Mouse (Mus musculus) heart, embryonic 10.5 days (tissue): ENCODE measurements at regions not wholly inside any gene's neighbourhood (a gene's known extent, or its start where the extent isn't known, plus 50 kb on each side); places are given as distances from the start of the nearest gene placed in this dataset.

Experiments used
- DNase-seq: peaks from one replicate; pipeline ENCODE4 v3.0.0-alpha.2; 2017; ENCODE audit warnings: low spot score
- H3K27ac ChIP-seq: fragments of 300-500 bp; sonication (generic); 2 replicates; pipeline ENCODE4 v1.5.1; 2016; ENCODE audit warnings: mild to moderate bottlenecking
- H3K27me3 ChIP-seq: fragments of 300-500 bp; sonication (generic); 2 replicates; pipeline ENCODE4 v1.6.1; 2016; ENCODE audit warnings: mild to moderate bottlenecking; ENCODE audit not compliant: poor library complexity, insufficient read depth, severe bottlenecking
- H3K36me3 ChIP-seq: fragments of 300-500 bp; sonication (generic); 2 replicates; pipeline ENCODE4 v1.6.1; 2016; ENCODE audit warnings: mild to moderate bottlenecking, moderate library complexity
- H3K4me1 ChIP-seq: fragments of 300-500 bp; sonication (generic); 2 replicates; pipeline ENCODE4 v1.6.1; 2016; ENCODE audit warnings: mild to moderate bottlenecking
- H3K4me3 ChIP-seq: fragments of 300-500 bp; sonication (generic); 2 replicates; pipeline ENCODE4 v1.5.1; 2016; ENCODE audit warnings: mild to moderate bottlenecking, moderate library complexity
- H3K9me3 ChIP-seq: fragments of 300-500 bp; sonication (generic); 2 replicates; pipeline ENCODE4 v1.6.1; 2016; ENCODE audit warnings: mild to moderate bottlenecking, moderate library complexity
- WGBS: fragments of 180-500 bp; shearing (Covaris S2); methylation state at CpG from one replicate; pipeline ENCODE4 v1.1.7; 2016; 5-methylcytosine and 5-hydroxymethylcytosine counted together

DNA sequence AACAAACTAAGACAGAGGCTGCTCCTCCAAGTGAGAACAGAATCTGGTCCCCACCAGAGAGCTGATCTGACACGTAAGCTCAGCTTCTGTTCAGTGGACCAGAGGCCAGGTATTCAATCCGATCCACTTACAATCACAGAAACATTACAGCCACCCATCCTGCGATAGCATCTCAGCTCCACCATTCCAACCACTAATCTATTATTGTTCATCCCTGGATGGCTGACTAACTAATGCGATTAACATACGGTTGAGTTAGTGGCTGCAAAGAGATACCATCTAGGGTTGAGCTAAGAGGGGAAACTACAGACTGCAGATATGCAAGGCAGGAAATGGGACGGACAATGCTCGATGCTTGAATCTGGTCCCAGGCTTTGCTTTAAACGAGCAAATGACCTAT lies 320.5 kb upstream of the Dynlrb2 start:
- Histone ChIP-seq H3K27me3 (no peaks in the 10 kb centered on the region), H3K4me3 (no peak overlapping the region), H3K9me3 (no peaks in the 10 kb centered on the region), H3K27ac (no peak overlapping the region), H3K36me3 (no peaks in the 10 kb centered on the region), H3K4me1 (0 out of 2 replicates have a peak, but pooled peaks cover 2% of the 10 kb centered on the region)
- WGBS = 69% methylated on average over 8 of the region's 8 CpGs
- DNase-seq = no peak

DNA sequence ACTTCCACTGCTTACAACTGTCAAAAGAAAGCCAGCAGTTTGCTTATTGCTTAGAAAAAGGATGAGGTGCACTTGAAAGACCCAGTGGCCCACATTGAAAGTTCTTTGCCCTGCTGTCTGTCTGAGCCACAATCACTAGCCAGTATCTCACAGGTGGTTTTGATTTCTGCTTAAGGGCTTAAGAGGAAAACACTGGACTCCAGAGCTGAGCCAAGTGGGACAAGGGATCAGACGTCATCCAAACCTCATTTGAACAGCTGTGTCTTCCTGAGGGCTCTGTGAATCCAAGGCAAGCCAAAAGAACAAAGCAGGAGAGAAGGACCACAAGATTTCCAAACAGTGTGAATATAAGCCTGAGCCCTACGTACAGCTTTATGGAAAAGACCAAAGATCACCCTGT lies 326.8 kb upstream of the Dynlrb2 start:
- no peaks in the 10 kb centered on the region for H3K36me3 ChIP-seq
- no peaks in the 10 kb centered on the region for H3K27me3 ChIP-seq
- DNase-seq = no peak
- WGBS = 68% methylated on average over 2 of the region's 2 CpGs
- no peak overlapping the region for H3K4me3 ChIP-seq
- no peaks in the 10 kb centered on the region for H3K9me3 ChIP-seq
- H3K27ac ChIP-seq = no peak overlapping the region
- H3K4me1 ChIP-seq = no peaks in the 10 kb centered on the region

DNA sequence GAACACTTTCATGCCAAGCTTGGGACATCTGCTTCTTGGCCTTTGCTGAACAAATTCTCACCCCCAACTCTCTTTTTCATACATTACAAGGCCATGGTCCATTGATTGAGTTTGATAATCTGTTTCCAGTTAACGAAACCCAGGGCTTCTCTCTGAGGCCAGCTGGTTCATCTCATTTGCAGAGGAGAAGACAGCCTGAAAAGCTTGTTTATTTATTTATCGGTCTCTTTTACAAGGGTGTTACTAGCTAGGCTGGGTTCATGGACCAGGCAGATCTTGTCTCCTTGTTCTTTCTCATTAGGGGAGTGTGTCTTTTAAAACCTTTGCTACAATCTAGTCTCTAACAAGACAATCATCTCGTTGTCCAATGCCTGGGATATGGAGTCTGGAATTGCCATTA lies 329.9 kb upstream of the Dynlrb2 start:
- Histone ChIP-seq H3K9me3 (no peaks in the 10 kb centered on the region), H3K36me3 (no peaks in the 10 kb centered on the region), H3K27me3 (no peaks in the 10 kb centered on the region), H3K4me1 (no peaks in the 10 kb centered on the region), H3K4me3 (no peak overlapping the region), H3K27ac (no peak overlapping the region)
- 32% methylated on average over 3 of the region's 3 CpGs for WGBS
- no peak for DNase-seq

DNA sequence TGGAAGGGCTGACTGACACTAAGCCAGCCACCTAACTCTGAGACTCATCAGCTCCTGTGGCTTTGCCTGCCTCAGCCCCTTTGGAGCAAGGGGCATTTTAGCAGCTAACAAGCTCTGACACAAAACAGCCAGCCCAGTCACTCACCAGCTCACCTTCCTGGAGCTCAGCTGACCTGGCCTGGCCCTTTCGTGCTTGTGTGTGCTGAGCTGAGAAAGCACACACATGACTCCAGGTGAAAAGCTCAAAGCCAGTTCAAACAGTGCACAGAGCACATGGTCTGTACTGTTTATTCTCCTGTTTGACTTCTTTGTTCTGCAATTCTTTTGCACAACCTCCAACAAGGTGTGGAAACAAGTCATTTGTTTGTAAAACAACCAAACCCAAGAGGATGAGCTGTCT lies 330.8 kb upstream of the Dynlrb2 start:
- Histone ChIP-seq H3K4me1 (no peaks in the 10 kb centered on the region), H3K4me3 (no peak overlapping the region), H3K27ac (no peak overlapping the region), H3K36me3 (no peaks in the 10 kb centered on the region), H3K9me3 (no peaks in the 10 kb centered on the region), H3K27me3 (no peaks in the 10 kb centered on the region)
- WGBS = 29% methylated on average over 1 of the region's 1 CpGs
- DNase-seq = no peak

DNA sequence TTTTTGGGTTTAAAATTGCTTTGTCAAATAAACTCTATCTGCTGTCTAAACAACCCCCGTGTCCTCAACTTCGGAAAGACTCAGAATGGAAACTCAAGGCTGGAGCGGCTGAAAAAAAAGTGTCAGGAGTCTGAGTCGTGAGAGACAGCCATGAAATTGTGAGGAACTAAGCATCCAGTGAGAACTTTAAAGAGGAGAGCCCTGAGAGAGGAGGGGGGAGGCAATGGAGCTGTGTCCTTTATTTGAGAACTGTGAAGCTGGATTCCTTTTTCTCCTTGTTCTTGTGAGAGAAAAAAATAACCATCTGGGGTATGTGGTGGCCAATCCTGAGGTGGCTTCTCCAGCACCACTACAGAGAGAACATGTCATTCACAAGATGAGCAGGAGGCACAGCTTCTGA lies 336.9 kb upstream of the Dynlrb2 start:
- 26% methylated on average over 4 of the region's 4 CpGs for WGBS
- Histone ChIP-seq H3K36me3 (no peaks in the 10 kb centered on the region), H3K4me1 (no peaks in the 10 kb centered on the region), H3K9me3 (no peaks in the 10 kb centered on the region), H3K27me3 (peaks cover 9% of the 10 kb centered on the region), H3K27ac (no peak overlapping the region), H3K4me3 (no peak overlapping the region)
- DNase-seq = no peak

DNA sequence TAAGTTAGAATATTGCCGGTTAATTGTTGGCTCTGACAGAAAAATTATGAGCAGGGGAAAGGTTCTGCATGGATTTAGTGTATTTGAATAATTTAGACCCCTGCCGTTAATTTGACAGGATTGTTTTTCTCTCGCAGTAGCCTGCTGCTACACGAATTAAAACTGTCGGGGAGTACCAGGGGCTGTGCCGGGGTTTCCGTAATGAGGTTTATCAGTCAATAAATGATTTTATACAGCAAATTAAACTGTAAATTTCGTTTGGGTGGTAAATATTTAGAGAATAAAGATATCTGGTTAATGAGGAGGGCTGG lies 339.8 kb upstream of the Dynlrb2 start:
- Histone ChIP-seq H3K4me1 (no peaks in the 10 kb centered on the region), H3K27me3 (peaks cover 9% of the 10 kb centered on the region), H3K4me3 (no peak overlapping the region), H3K36me3 (no peaks in the 10 kb centered on the region), H3K27ac (no peak overlapping the region), H3K9me3 (no peaks in the 10 kb centered on the region)
- WGBS = 33% methylated on average over 8 of the region's 8 CpGs
- no peak for DNase-seq

DNA sequence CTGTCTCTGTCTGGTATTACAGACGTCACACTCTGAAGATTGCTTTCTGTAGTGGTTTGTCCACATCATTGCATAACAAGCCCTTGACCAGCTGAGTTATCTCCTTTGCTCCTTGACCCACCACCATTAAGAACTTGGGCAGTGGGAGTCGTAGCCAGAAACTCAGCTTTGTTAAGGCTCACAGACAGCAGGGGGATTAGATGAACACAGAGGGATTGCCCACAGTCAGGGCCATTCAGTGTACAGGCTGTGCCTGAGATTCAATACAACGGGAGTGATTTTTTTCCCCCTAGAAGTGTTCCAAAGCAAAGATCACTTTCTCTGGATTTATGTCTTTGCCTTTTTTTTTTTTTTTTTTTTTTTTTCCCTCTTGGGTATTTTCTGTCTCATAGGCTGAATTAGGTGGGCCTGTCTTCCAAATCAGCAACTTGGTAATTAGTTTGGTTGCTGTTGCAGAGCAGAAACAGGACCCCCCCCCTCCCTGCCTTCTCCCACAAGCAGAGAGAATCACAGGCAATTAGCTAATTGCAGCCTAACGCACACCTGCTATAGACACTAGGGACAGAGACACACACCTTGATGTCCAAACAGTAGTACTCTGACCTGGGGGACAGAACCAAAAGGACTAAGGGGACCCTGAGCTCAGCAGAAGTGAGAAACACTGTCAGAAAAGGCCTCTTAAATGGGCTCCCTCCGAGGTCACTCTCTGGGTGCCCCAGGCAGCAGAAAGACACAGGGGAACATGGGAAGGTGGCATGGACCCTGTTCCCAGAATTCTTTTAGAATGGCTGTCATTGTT lies 340.4 kb upstream of the Dynlrb2 start:
- H3K27ac ChIP-seq = no peak overlapping the region
- no peaks in the 10 kb centered on the region for H3K4me1 ChIP-seq
- no peak overlapping the region for H3K4me3 ChIP-seq
- no peaks in the 10 kb centered on the region for H3K9me3 ChIP-seq
- DNase-seq = no peak
- 55% methylated on average over 5 of the region's 5 CpGs for WGBS
- H3K27me3 ChIP-seq = peaks cover 9% of the 10 kb centered on the region
- no peaks in the 10 kb centered on the region for H3K36me3 ChIP-seq

DNA sequence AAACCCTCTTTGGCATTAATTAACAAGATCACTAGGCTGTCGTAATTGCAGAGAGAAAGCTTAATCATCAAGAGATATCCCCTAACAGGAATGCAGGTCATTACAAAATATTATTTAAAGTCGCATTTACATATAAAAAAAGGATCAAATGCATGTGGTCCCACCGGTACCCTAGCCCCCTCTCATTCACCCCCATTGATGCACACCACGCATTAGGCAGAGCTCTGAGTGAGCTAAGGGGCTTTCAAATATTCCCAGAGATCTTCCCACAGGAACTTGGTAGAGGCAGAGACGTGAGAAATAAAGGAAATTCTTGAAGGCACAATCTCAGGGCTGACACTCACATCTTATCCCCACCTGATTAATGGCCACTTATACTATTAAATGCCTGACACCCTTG lies 343.8 kb upstream of the Dynlrb2 start:
- H3K4me3 ChIP-seq = no peak overlapping the region
- H3K27me3 ChIP-seq = peaks cover 9% of the 10 kb centered on the region
- no peak overlapping the region for H3K27ac ChIP-seq
- no peaks in the 10 kb centered on the region for H3K9me3 ChIP-seq
- no peak for DNase-seq
- H3K4me1 ChIP-seq = no peaks in the 10 kb centered on the region
- no peaks in the 10 kb centered on the region for H3K36me3 ChIP-seq
- 64% methylated on average over 5 of the region's 5 CpGs for WGBS

DNA sequence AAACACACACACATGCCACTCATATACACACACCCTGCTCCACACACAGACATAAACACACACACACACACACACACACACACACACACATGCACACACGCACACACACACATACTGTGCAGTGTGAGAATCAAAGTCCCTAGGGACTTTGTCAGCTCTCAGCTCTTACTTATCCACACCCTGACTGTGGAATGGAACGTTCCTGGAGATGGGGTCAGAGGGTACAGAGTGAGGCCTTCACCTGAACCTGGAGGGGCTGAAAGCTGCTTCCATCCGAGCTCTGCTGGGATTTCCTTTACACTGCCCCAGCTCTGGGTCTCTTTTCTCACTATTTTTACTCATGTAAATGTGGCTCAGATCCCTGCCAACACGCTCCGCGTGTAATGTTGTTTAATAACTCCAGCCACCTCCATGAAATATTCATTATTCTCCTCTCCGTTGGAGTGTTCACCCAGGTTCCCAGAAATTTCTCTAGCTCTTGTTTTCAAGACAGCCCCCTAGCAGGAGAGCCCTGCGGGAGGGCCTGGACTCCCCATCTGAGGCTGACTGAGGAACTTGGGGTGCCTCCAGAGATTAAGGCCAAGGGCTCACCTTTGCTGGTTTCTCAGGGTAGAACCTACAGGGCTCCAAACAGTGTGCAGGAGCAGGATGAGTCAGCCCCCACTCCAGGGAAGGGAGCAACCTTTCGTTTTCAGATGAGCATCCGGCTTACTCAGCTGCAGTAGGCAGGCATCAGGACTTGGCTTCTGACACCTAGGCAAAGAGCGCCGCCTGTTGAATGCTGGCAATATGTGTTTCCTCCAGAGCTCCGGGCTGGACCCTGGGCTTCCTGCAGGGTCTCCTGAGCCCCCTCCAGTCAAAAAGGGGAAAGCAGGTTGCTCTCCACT lies 360.8 kb upstream of the Dynlrb2 start:
- H3K36me3 ChIP-seq = no peaks in the 10 kb centered on the region
- peak; percentile 80 for DNase-seq
- no peak overlapping the region for H3K27ac ChIP-seq
- WGBS = 55% methylated on average over 13 of the region's 13 CpGs
- H3K27me3 ChIP-seq = no peaks in the 10 kb centered on the region; the same call in 1 of the 2 replicates
- no peak overlapping the region for H3K4me3 ChIP-seq
- H3K9me3 ChIP-seq = no peaks in the 10 kb centered on the region
- H3K4me1 ChIP-seq = no peaks in the 10 kb centered on the region

DNA sequence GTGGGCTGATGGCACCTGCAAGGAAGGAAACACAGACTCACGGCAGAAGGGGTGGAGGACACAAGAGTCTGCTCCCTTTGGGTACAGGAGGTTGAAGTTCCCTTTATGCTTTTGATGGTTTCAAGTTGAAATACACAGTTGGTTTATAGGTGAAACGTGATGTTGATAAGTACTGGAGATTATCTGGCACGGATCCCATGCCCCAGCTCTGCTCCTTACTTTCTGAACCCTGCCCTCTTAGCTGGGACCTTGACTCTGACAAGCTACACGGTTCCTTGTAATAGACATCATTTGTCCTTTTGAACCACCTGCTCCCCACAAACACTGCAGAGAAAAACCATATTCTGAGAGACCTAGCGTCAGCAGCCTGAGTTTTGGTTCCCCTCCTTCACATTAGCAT lies 363.4 kb upstream of the Dynlrb2 start:
- no peak overlapping the region for H3K4me3 ChIP-seq
- H3K27me3 ChIP-seq = no peaks in the 10 kb centered on the region; the same call in 1 of the 2 replicates
- H3K36me3 ChIP-seq = no peaks in the 10 kb centered on the region
- no peaks in the 10 kb centered on the region for H3K9me3 ChIP-seq
- WGBS = 79% methylated on average over 5 of the region's 5 CpGs
- no peaks in the 10 kb centered on the region for H3K4me1 ChIP-seq
- DNase-seq = no peak
- H3K27ac ChIP-seq = no peak overlapping the region

DNA sequence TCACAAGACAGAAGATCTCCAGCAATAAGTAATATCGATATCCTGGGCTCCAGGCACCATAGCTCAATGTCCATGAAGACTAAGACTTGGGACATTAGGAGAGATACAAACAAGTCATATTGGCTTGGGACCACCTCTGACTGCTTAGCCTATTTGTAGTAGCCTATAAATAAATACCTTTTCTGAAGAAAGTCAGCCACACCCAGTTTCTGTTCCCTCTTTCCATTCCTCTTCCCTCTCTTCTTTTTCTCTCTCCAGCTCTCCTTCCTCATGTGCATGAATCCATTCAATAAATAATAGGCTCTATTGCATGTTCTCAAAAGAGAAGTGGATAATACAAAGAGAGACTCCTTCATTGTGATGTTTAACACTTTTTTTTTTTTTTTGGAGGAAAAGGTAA lies 364.8 kb upstream of the Dynlrb2 start:
- no peak overlapping the region for H3K4me3 ChIP-seq
- no peak for DNase-seq
- no peaks in the 10 kb centered on the region for H3K9me3 ChIP-seq
- H3K27ac ChIP-seq = no peak overlapping the region
- H3K27me3 ChIP-seq = no peaks in the 10 kb centered on the region
- no peaks in the 10 kb centered on the region for H3K4me1 ChIP-seq
- H3K36me3 ChIP-seq = no peaks in the 10 kb centered on the region
- 95% methylated on average over 1 of the region's 1 CpGs for WGBS

DNA sequence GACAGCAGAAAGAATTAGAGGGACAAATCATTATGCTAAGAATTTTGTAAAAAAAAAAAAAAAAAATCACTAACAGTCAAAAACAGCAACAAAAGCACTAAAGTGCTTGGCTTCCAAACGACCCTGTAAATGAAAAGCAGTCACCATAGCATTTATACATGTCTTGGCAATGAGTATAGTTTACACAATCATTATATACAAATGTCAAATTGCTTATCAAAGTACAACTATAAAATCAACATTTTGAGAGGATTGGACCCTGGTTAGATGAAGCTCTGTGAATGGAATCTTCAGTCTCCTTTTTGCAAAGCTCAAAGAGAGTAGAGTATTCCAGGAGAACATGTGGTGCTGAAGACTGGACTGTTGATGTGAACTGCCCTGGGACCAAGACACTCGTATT lies 367.0 kb upstream of the Dynlrb2 start:
- no peaks in the 10 kb centered on the region for H3K27me3 ChIP-seq
- 67% methylated on average over 2 of the region's 2 CpGs for WGBS
- H3K4me3 ChIP-seq = no peak overlapping the region
- no peaks in the 10 kb centered on the region for H3K9me3 ChIP-seq
- no peaks in the 10 kb centered on the region for H3K4me1 ChIP-seq
- H3K36me3 ChIP-seq = no peaks in the 10 kb centered on the region
- H3K27ac ChIP-seq = no peak overlapping the region
- no peak for DNase-seq

DNA sequence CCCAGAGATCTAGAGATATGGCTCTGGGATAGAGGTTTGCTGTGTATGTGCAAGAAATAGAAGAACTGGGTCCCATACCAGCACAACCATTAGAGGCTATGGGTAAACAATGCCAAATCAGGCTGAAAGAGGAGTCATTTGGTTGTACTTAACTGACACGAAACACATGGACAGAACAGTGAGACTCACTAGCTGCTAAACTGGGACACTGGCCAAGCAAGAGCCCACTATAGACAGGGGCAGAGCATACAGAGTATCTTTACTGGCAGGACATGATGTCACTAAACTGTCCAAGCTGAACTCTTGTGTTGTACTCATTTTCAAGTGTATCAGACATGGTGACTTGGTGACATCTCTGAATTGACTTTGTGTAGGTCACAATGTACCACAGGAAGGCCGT lies 371.3 kb upstream of the Dynlrb2 start:
- no peaks in the 10 kb centered on the region for H3K4me1 ChIP-seq
- no peaks in the 10 kb centered on the region for H3K27me3 ChIP-seq
- H3K27ac ChIP-seq = no peak overlapping the region
- no peak for DNase-seq
- no peak overlapping the region for H3K4me3 ChIP-seq
- no peaks in the 10 kb centered on the region for H3K9me3 ChIP-seq
- H3K36me3 ChIP-seq = no peaks in the 10 kb centered on the region
- 74% methylated on average over 2 of the region's 2 CpGs for WGBS
